Mouse (Mus musculus): ENCODE measurements around the gene Il18rap.
"Not testable (repeated sequence)": the region's sequence is repeated elsewhere in the genome, so short reads cannot be mapped to it uniquely, and the experiment has no call there.

The Il18rap gene

GRCm38 (mm10) chr1:40546645-40547044 is 31.5 kb downstream of the Il18rap start:
- DNase-seq, result no peak

DNA sequence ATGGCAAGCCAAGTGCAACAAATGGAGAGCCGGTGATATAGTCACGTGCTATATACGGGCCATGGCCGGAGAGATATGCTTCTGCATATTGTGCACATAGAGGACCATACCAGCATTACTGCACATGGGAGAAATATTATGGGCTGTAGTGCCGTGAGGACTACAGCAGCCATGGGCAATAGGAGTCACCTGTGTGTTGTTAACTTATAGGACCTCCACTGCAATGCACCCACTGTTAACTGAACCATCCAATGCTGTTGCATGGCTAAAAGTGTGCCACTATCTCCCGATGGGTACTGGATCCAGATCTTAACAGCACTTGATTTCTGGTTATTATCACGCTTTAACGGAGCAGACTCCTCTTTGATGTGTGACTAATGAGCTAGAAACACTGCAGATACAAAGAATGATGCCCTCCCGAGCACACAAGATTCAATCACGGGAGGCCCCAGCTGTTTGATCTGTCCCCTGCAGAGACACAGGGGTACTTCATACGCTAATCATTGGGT is 32.0 kb downstream of the Il18rap start:
- DNase-seq, result no peak

DNA sequence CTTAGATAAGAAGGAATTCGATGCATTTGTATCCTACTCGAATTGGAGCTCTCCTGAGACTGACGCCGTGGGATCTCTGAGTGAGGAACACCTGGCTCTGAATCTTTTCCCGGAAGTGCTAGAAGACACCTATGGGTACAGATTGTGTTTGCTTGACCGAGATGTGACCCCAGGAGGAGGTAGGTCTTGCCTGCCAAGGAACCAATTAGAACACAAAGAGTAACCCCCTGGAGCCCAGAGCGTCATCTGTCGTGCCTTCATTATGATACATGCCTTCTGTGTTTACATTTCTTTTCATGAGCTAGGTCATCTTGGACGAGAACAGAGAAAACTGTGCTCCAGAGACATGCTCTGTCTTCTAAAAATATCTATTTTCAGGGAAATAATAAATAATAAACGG is 32.6 kb downstream of the Il18rap start:
- no peak for DNase-seq

- no peak for DNase-seq
These were observed 54.2 kb downstream of the Il18rap start for GRCm38 (mm10) chr1:40569374-40569773.

GRCm38 (mm10) chr1:40579784-40580183 is 64.6 kb downstream of the Il18rap start, which contains the start of gene Slc9a4:
Gene Slc9a4 (plus strand): TSS chr1:40580081.
- DNase-seq, result peak; percentile 66 to 67

DNA sequence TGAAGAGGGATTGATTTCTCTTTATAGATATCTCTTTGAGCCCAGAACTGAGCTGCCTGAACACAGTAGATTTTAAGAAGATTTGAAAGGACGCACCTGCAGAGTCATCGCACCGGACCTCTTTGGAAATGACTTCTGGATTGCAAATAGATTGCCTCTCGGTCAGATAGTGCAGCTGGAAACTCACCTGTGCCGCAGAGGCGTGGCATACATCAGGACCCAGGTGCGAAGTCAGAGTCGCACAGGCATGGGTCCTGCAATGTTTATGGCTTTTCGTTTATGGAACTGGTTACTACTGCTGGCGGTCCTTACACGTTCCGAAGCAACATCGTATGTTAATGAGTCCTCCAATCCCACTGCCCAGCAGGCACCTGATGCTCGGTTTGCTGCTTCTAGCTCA is 65.1 kb downstream of the Il18rap start:
- DNase-seq, result no peak

DNA sequence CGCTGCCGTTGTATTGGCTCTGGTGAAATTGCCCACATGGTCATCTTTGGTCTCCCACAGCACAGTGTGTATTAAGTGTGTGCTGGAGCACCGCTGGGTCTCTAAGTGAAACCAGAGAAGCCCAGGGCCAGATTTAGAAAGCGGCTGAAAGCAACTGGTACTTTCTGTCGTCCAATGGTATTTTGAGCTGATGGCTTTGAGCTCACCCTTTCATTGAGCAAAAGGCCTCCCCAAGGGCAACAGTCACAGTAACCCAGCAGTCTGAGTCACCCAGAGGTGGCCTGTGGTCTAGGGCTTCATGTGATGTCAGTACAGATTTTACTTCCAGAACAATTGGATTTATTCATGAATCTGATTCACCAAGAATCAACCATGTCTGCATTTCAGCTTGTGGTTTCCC is 71.6 kb downstream of the Il18rap start:
- DNase-seq, result no peak

- DNase-seq, result no peak
These were observed 75.8 kb downstream of the Il18rap start for GRCm38 (mm10) chr1:40590931-40591330.

DNA sequence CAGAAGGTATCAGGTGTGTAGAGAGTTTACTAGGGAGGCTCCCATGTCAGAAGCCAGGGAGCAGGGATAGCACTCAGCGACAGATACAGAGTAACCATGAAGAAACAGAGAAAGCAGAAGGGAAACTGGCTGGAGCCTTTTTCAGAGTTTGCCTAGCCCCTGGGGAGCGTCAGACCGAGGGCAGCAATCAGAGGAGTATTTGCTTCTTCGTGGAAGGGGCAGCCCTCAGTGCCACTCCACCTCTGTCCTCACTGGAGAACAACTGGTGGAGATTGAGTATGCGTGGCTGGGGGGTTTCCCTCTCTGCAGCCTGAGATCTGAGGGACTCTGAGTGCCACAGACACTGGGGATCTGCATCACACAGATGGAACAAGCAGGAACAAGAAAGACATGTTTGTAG is 82.7 kb downstream of the Il18rap start:
- DNase-seq, result no peak

- DNase-seq, result not testable (repeated sequence)
These were observed 84.5 kb downstream of the Il18rap start for GRCm38 (mm10) chr1:40599661-40600060.

DNA sequence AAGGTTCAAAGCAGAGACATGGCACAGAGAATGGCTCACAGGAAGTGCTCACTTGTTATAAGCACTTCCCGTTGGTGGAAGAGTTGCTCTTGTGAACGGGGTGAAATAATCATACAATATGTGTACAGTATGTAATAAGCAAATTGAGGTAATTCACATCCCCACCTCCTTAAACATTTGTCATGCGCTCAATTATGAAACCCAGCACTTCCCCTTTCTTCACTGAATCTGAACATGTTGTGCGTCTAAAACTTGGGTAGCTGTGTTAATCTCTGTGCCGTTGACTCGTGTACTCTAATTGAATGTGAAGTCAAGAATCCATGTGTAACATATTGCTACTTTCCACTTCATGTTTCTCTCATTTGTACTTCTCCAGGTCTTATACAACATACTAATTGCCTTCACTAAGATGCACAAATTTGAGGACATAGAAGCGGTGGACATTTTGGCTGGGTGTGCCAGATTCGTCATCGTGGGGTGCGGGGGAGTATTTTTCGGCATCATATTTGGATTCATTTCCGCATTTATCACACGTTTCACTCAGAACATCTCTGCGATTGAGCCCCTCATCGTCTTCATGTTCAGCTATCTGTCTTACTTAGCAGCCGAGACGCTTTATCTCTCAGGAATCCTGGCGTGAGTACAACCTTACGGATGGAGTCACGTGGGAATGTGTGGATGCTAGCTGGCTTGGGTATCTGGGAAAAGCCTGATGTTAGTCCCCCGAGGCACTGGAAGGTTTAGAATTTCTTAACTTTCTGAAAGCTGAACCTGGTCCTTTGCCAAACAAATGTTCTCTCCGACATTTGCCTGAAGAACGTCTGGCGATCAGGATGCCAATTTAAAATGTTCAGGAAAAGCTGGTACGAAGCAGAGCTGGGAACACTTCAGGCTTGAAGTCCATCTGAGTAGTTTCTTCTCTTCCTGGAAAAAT is 85.5 kb downstream of the Il18rap start:
- no peak for DNase-seq

All from kidney, postnatal 4 days (tissue).